Mouse (Mus musculus): ENCODE data around the gene Prrc2a. TPM values are rescaled to one million over a fixed set of nuclear protein-coding genes. Genes with fewer than 3 reads are reported as not detected.

Gene Prrc2a
- polyA plus RNA-seq, 1 experiment = 277 TPM

DNA sequence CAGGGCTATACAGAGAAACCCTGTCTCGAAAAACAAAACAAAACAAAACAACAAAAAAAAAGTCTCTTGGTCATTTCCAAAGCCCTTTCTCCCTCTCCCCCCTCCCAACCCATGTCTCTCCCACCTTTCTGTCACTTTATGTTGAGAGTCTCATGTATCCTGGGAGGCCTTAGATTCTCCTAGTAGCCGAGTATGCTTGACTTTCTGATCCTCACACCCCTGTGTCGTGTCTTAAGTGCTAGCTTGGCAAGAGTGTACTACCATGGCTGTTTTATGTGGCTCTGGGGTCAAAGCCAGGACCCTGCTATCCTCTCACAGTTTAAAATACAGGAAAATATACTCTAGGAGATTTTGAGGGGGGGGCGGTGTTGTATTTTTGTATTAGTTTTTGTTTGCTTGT is 22.6 kb upstream of the Prrc2a start:
- H3K4me3 ChIP-seq (replicated peaks; ENCODE audit: insufficient read depth, low read depth, low read length) = no peak overlapping the region
- H3K4me1 ChIP-seq (ENCODE audit: control insufficient read depth, insufficient read depth, low read length) = no peaks in the 10 kb centered on the region
- no peaks in the 10 kb centered on the region for H3K27me3 ChIP-seq (ENCODE audit: control insufficient read depth, insufficient read depth, low read length)
- TF ChIP-seq POLR2A (IDR thresholded peaks at IDR 0.05; ENCODE audit: borderline replicate concordance, insufficient read depth, low read length) = no peak
- 72% methylated on average over 4 of the region's 4 CpGs for WGBS
- DNase-seq = no peak
- no peak overlapping the region for H3K27ac ChIP-seq (ENCODE audit: insufficient read depth, low read length)

DNA sequence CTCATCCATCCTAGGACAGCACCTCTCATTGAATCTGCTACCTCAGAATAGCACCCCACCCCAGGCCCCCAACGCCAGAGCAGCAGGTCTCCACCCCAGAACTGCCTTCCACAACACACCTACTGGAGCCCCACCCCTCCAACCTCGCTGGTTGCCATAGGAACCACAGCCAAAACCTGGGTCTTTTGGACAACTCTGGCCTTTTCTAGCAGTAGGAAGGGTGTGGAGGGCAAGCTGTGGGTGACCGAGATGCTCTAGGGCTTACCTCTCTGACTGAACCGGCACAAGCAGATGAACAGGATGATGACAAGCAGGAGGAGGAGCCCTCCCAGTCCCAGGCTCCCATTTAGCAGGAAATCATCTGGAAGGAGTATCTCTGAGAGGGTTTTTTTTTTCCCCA is 22.0 kb upstream of the Prrc2a start:
- TF ChIP-seq CTCF (IDR thresholded peaks at IDR 0.05; ENCODE audit: borderline replicate concordance, insufficient read depth, low read depth, low read length) (no peak), POLR2A (IDR thresholded peaks at IDR 0.05; ENCODE audit: borderline replicate concordance, insufficient read depth, low read length) (no peak)
- WGBS = 2% methylated on average over 4 of the region's 4 CpGs
- no peak overlapping the region for H3K4me3 ChIP-seq (replicated peaks; ENCODE audit: insufficient read depth, low read depth, low read length)
- no peaks in the 10 kb centered on the region for H3K27me3 ChIP-seq (ENCODE audit: control insufficient read depth, insufficient read depth, low read length)
- DNase-seq = no peak
- H3K27ac ChIP-seq (ENCODE audit: insufficient read depth, low read length) = no peak overlapping the region
- no peaks in the 10 kb centered on the region for H3K4me1 ChIP-seq (ENCODE audit: control insufficient read depth, insufficient read depth, low read length)

DNA sequence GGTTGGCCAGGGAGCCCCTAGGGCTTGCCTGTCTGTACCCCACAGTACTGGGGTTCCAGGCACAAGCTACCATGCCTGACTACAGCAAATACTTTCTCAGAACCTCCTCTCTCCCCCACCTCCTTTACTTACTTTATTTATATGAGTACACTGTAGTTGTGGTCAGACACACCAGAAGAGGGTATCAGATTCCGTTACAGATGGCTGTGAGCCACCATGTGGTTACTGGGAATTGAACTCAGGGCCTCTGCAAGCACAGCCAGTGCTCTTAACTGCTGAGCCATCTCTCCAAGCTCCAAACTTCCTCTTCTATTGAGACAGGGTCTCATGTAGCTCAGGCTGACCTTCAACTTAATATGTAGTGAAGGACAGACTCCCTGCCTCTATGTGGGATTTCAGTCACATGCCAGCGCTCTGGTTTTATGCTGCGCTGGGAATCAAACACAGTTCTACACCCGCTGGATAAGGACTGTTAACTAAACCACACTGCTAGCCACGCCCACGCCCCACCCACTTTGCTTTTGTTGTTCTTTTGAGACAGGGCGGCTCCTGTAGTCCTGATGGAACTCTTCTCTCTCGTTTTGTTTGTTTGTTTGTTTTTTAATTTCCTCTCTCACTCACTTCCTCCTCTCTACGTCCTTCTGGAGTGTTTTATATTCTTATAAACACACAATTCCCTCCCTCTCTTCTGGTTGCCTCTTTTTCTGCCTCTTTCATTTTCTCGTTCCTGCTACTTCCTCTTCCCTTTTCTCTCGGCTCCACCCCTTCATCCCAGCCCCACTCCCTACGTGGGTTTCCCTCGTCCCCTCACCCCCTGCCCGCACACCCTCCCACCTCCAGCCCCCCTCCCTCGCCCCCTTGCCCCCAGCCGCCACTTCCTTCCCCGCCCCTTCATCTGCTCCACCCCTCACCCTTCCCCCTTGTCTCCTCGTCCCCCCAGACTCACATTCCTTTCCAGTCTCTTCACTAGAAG is 21.2 kb upstream of the Prrc2a start:
- no peak for DNase-seq
- no peaks in the 10 kb centered on the region for H3K27me3 ChIP-seq (ENCODE audit: control insufficient read depth, insufficient read depth, low read length)
- WGBS = 4% methylated on average over 17 of the region's 18 CpGs
- no peak overlapping the region for H3K27ac ChIP-seq (ENCODE audit: insufficient read depth, low read length)
- peak overlapping the region; percentile 26 for H3K4me3 ChIP-seq (replicated peaks; ENCODE audit: insufficient read depth, low read depth, low read length)
- H3K4me1 ChIP-seq (ENCODE audit: control insufficient read depth, insufficient read depth, low read length) = no peaks in the 10 kb centered on the region
- TF ChIP-seq CTCF (IDR thresholded peaks at IDR 0.05; ENCODE audit: borderline replicate concordance, insufficient read depth, low read depth, low read length) (no peak), POLR2A (IDR thresholded peaks at IDR 0.05; ENCODE audit: borderline replicate concordance, insufficient read depth, low read length) (no peak)

DNA sequence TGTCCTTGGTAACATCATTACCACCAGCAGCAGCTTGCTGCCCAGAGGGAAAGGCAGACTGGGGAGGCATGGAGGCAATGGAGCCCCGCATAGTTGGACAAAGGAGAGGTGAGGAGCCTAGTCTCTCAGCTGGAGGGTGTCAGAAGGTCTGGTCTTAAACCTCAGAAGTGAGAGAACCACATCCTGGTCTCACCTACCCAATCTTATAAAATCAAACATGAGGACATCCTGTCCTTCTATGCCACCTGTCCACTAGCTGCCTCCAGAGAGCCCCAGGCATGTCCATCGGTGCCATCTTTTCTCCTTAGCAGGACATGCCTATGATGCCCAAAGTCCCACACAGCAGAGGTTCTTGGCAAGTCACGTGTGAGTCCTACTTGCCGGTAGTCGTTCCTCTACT is 15.4 kb upstream of the Prrc2a start:
- H3K4me3 ChIP-seq (replicated peaks; ENCODE audit: insufficient read depth, low read depth, low read length) = no peak overlapping the region
- no peaks in the 10 kb centered on the region for H3K27me3 ChIP-seq (ENCODE audit: control insufficient read depth, insufficient read depth, low read length)
- no peak overlapping the region for H3K27ac ChIP-seq (ENCODE audit: insufficient read depth, low read length)
- no peak for DNase-seq
- H3K4me1 ChIP-seq (ENCODE audit: control insufficient read depth, insufficient read depth, low read length) = no peaks in the 10 kb centered on the region
- WGBS = 81% methylated on average over 5 of the region's 5 CpGs
- TF ChIP-seq POLR2A (IDR thresholded peaks at IDR 0.05; ENCODE audit: borderline replicate concordance, insufficient read depth, low read length) (no peak), CTCF (IDR thresholded peaks at IDR 0.05; ENCODE audit: borderline replicate concordance, insufficient read depth, low read depth, low read length) (no peak)

DNA sequence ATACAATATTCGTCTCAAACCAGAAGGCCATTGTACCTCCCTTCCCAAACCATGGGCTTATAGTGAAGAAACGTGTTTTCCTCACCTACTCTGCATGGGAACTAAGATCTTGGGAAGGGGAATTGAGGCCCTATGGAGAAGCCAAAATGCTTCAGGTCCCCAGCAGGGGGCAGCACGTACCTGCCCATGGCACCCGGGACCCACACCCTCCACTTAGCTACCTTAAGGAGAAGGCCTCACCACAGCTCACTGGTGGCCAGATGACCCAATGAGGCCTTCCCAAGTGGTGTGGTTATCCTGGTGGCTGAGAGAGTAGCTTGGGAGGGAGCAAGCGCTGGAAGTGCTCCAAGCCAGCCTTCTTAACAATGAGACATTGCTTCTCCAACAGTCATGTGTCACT is 13.8 kb upstream of the Prrc2a start:
- no peak for DNase-seq
- H3K4me1 ChIP-seq (ENCODE audit: control insufficient read depth, insufficient read depth, low read length) = no peaks in the 10 kb centered on the region
- 27% methylated on average over 5 of the region's 5 CpGs for WGBS
- H3K27ac ChIP-seq (ENCODE audit: insufficient read depth, low read length) = no peak overlapping the region
- no peak for TF ChIP-seq POLR2A (IDR thresholded peaks at IDR 0.05; ENCODE audit: borderline replicate concordance, insufficient read depth, low read length)
- peak; percentile 77 for TF ChIP-seq CTCF (IDR thresholded peaks at IDR 0.05; ENCODE audit: borderline replicate concordance, insufficient read depth, low read depth, low read length)
- no peaks in the 10 kb centered on the region for H3K27me3 ChIP-seq (ENCODE audit: control insufficient read depth, insufficient read depth, low read length)
- H3K4me3 ChIP-seq (replicated peaks; ENCODE audit: insufficient read depth, low read depth, low read length) = no peak overlapping the region

DNA sequence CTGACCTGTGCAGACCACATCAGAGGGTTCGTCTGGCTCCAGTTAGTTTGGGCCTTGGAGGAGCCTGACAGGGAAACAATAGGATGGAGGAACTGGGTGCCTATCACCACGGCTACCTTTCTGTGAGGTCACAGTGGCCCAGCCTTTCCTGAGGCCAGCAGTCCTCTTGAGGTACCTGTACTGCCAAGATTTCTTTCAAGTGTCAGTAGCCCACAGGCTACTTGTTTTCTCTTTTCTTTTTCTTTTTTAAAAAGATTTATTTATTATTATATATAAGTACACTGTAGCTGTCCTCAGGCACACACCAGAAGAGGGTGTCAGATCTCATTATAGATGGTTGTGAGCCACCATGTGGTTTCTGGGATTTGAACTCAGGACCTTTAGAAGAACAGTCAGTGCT is 11.3 kb upstream of the Prrc2a start, which contains the start of gene Aif1:
Gene Aif1, minus strand, starts transcription at position 101 of the 400 bp plus-strand sequence.
- no peak for DNase-seq
- TF ChIP-seq CTCF (IDR thresholded peaks at IDR 0.05; ENCODE audit: borderline replicate concordance, insufficient read depth, low read depth, low read length) = no peak
- TF ChIP-seq POLR2A (IDR thresholded peaks at IDR 0.05; ENCODE audit: borderline replicate concordance, insufficient read depth, low read length) = no peak
- Histone ChIP-seq H3K4me1 (ENCODE audit: control insufficient read depth, insufficient read depth, low read length) (no peaks in the 10 kb centered on the region), H3K27me3 (ENCODE audit: control insufficient read depth, insufficient read depth, low read length) (no peaks in the 10 kb centered on the region), H3K27ac (ENCODE audit: insufficient read depth, low read length) (no peak within 1 kb of the TSS), H3K4me3 (replicated peaks; ENCODE audit: insufficient read depth, low read depth, low read length) (no peak within 1 kb of the TSS)
- 46% methylated on average over 2 of the region's 2 CpGs for WGBS

DNA sequence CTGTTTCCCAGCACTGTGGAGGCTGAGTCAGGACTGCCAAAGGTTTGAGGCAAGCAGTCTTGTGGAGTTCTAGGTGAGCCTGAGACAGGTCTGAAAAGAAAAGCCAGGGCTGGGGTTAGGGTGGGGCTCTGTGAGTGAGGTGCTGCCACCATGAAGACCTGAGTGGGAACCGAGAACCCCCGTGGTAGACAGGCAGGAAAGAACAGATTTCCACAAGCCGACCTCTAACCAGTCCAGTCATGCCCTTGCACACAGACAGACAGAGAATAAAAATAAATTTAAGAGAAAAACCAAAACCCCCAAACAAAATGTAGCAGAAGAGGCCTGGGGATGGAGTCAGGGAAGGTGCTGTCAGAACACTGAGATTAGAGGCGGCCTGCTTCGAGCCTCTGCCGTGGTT is 10.7 kb upstream of the Prrc2a start:
- 67% methylated on average over 6 of the region's 6 CpGs for WGBS
- TF ChIP-seq CTCF (IDR thresholded peaks at IDR 0.05; ENCODE audit: borderline replicate concordance, insufficient read depth, low read depth, low read length) (no peak), POLR2A (IDR thresholded peaks at IDR 0.05; ENCODE audit: borderline replicate concordance, insufficient read depth, low read length) (no peak)

More for the DNA sequence above, 10.7 kb upstream of the Prrc2a start:
- H3K4me3 ChIP-seq (replicated peaks; ENCODE audit: insufficient read depth, low read depth, low read length) = no peak overlapping the region
- H3K27ac ChIP-seq (ENCODE audit: insufficient read depth, low read length) = no peak overlapping the region
- H3K4me1 ChIP-seq (ENCODE audit: control insufficient read depth, insufficient read depth, low read length) = no peaks in the 10 kb centered on the region
- H3K27me3 ChIP-seq (ENCODE audit: control insufficient read depth, insufficient read depth, low read length) = no peaks in the 10 kb centered on the region
- no peak for DNase-seq
